Mouse (Mus musculus) small intestine, adult 2 months (tissue): ENCODE measurements at regions not wholly inside any gene's neighbourhood (a gene's known extent, or its start where the extent isn't known, plus 50 kb on each side); places are given as distances from the start of the nearest gene placed in this dataset.

Source experiments
- CTCF ChIP-seq: fragments of 200-500 bp; IDR thresholded peaks from 2 replicates; pipeline ENCODE4 v1.5.1; 2012; ENCODE audit warnings: low read depth, mild to moderate bottlenecking, control low read depth, inconsistent platforms, low read length, moderate library complexity, mixed read lengths; ENCODE audit not compliant: insufficient replicate concordance, insufficient read length; ENCODE audit errors: extremely low read depth
- POLR2A ChIP-seq: fragments of 200-500 bp; IDR thresholded peaks from 2 replicates; pipeline ENCODE4 v1.6.1; 2012; ENCODE audit warnings: low read depth, mild to moderate bottlenecking, control low read depth, inconsistent platforms, low read length, moderate library complexity

DNA sequence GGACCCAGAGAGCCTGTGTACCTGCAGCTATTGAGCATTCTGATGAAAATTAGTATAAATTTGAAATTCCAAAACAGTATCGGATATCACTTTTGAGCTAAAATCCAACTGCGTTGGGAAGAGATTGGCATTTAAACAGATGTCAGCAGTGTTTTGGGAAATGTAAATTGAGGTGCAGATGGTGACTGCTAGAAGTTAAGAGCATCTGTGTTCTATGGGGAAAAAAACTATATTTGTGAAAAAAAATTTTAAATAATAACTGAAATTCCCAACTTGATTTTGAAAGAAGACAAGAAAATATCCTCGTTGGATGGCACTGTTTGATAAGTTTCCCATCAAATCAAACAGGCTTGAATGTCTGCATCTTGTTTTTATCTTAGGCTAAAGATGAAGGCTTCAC is 286.9 kb upstream of the G2e3 start:
- TF ChIP-seq CTCF (no peak), POLR2A (no peak)
